ENCODE assay signal across 8 mouse cellular contexts in the genomic region with DNA sequence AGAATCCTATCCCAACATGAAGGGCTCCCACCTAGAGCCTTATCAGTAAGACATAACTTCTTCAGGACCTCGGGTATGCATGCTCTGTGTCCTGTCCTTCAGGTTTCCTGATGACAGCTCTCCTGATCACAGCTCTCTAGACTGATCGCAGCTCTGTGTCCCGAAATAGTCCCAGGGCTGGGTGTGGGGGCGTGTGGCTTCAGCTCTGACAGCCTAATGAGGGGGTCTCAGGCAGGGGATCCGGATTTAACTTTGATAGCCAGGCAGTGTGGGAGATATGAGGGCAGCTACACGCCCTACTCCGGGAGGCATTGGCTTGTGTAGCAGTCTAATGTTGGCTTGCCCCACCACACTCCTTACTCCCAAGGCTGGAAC. TPM values are rescaled to one million over a fixed set of nuclear protein-coding genes. Genes with fewer than 3 reads are reported as not detected.
DNase-seq lines count a peak whose midpoint lies in the region; ATAC-seq lines count a peak whose summit lies in the region.

No protein-coding gene starts in this region.

- no peaks in the 10 kb centered on the region for H3K36me3 ChIP-seq in lung, embryonic 16.5 days (ENCODE audit: control insufficient read depth, insufficient read depth, low read length)
- no peaks in the 10 kb centered on the region for H3K36me3 ChIP-seq in forebrain, embryonic 15.5 days
- H3K36me3 ChIP-seq in liver, embryonic 12.5 days = no peaks in the 10 kb centered on the region
- no peaks in the 10 kb centered on the region for H3K36me3 ChIP-seq in stomach, embryonic 14.5 days (ENCODE audit: control insufficient read depth, insufficient read depth, low read length)

- H3K27me3 ChIP-seq in lung, embryonic 16.5 days (ENCODE audit: control insufficient read depth, insufficient read depth, low read depth, low read length) = no peaks in the 10 kb centered on the region
- H3K27me3 ChIP-seq in forebrain, embryonic 15.5 days = no peaks in the 10 kb centered on the region; the same call in 1 of the 2 replicates
- H3K27me3 ChIP-seq in liver, embryonic 12.5 days (replicated peaks) = peaks cover 16% of the 10 kb centered on the region
- no peaks in the 10 kb centered on the region for H3K27me3 ChIP-seq in stomach, embryonic 14.5 days (ENCODE audit: control insufficient read depth, insufficient read depth, low read length)

- DNase-seq in lung, postnatal 25 days (ENCODE audit: low spot score) = no peak
- DNase-seq in cerebellum, adult 9-10 months = no peak
- DNase-seq in cerebellum, postnatal 14 days = no peak
- no peak for DNase-seq in frontal cortex, postnatal 14 days (ENCODE audit: low spot score in 2 of 2)

- peak overlapping the region; percentile 76 for H3K4me3 ChIP-seq in lung, embryonic 16.5 days (ENCODE audit: low read length)
- H3K4me3 ChIP-seq in forebrain, embryonic 15.5 days = peak overlapping the region; percentile 47
- H3K4me3 ChIP-seq in liver, embryonic 12.5 days = peak overlapping the region; percentile 62
- peak overlapping the region; percentile 48 for H3K4me3 ChIP-seq in stomach, embryonic 14.5 days (ENCODE audit: low read depth, low read length)

- peaks cover 12% of the 10 kb centered on the region for H3K4me1 ChIP-seq in lung, embryonic 16.5 days (replicated peaks; ENCODE audit: control insufficient read depth, insufficient read depth, low read length)
- peaks cover 5% of the 10 kb centered on the region; the same call in 1 of the 2 replicates for H3K4me1 ChIP-seq in forebrain, embryonic 15.5 days
- peaks cover 23% of the 10 kb centered on the region for H3K4me1 ChIP-seq in liver, embryonic 12.5 days
- no peaks in the 10 kb centered on the region for H3K4me1 ChIP-seq in stomach, embryonic 14.5 days (ENCODE audit: control insufficient read depth, insufficient read depth, low read length)

- H3K9ac ChIP-seq in lung, embryonic 16.5 days (ENCODE audit: low read length) = peak overlapping the region; percentile 77
- H3K9ac ChIP-seq in forebrain, embryonic 15.5 days (replicated peaks) = no peak overlapping the region
- peak overlapping the region; percentile 64 for H3K9ac ChIP-seq in liver, embryonic 12.5 days
- H3K9ac ChIP-seq in stomach, embryonic 14.5 days (replicated peaks; ENCODE audit: low read depth, low read length) = no peak overlapping the region; the same call in 1 of the 2 replicates

- peak; percentile 1; the same call in 1 of the 2 replicates for ATAC-seq in lung, embryonic 16.5 days (ENCODE audit: low read depth)
- ATAC-seq in forebrain, embryonic 15.5 days (replicated peaks) = no peak
- no peak; the same call in 1 of the 2 replicates for ATAC-seq in liver, embryonic 12.5 days
- no peak for ATAC-seq in stomach, embryonic 14.5 days (ENCODE audit: insufficient number of reproducible peaks, insufficient read depth, low FRiP score, low read depth)

- WGBS in lung, embryonic 16.5 days = 6% methylated on average over 7 of the region's 7 CpGs
- WGBS in forebrain, embryonic 15.5 days = 35% methylated on average over 7 of the region's 7 CpGs
- WGBS in liver, embryonic 12.5 days (ENCODE audit: insufficient replicate concordance) = 4% methylated on average over 7 of the region's 7 CpGs
- 14% methylated on average over 7 of the region's 7 CpGs for WGBS in stomach, embryonic 14.5 days

- H3K4me2 ChIP-seq in lung, embryonic 16.5 days (ENCODE audit: low read depth, low read length) = peak overlapping the region; percentile 94
- peak overlapping the region; percentile 68 for H3K4me2 ChIP-seq in forebrain, embryonic 15.5 days (replicated peaks)
- H3K4me2 ChIP-seq in liver, embryonic 12.5 days = peak overlapping the region; percentile 93
- peak overlapping the region; percentile 87 for H3K4me2 ChIP-seq in stomach, embryonic 14.5 days (replicated peaks; ENCODE audit: low read depth, low read length)

- no peaks in the 10 kb centered on the region for H3K9me3 ChIP-seq in lung, embryonic 16.5 days (ENCODE audit: control insufficient read depth, low read length)
- H3K9me3 ChIP-seq in forebrain, embryonic 15.5 days = no peaks in the 10 kb centered on the region
- no peaks in the 10 kb centered on the region for H3K9me3 ChIP-seq in liver, embryonic 12.5 days (replicated peaks)
- H3K9me3 ChIP-seq in stomach, embryonic 14.5 days (ENCODE audit: control insufficient read depth, low read depth, low read length) = no peaks in the 10 kb centered on the region

- H3K27ac ChIP-seq in lung, embryonic 16.5 days (ENCODE audit: low read length) = peak overlapping the region; percentile 69
- H3K27ac ChIP-seq in forebrain, embryonic 15.5 days (replicated peaks) = no peak overlapping the region
- H3K27ac ChIP-seq in liver, embryonic 12.5 days = no peak overlapping the region
- H3K27ac ChIP-seq in stomach, embryonic 14.5 days (ENCODE audit: low read length) = no peak overlapping the region; the same call in 1 of the 2 replicates

RNA-seq across cellular contexts. Expression of a gene that starts 0.8 kb away (rescaled TPM):
- polyA plus RNA-seq in lung, embryonic 16.5 days (2015; fragmentation: Nextera tagmentation; extraction: Ambion mirVana) = 78.8 and 89.6 TPM in 2 replicates
- polyA plus RNA-seq in forebrain, embryonic 15.5 days (2015; fragmentation: Nextera tagmentation; extraction: Ambion mirVana) = 41.4 and 42.5 TPM in 2 replicates
- polyA plus RNA-seq in liver, embryonic 12.5 days (2016; fragmentation: Nextera tagmentation; extraction: Ambion mirVana) = 12.6 and 13.2 TPM in 2 replicates
- polyA plus RNA-seq in stomach, embryonic 14.5 days (2014; fragmentation: Nextera tagmentation; extraction: Ambion mirVana) = 32.5 and 33.5 TPM in 2 replicates

RNA-seq across cellular contexts. Expression of a gene that starts 13.2 kb away (rescaled TPM):
- polyA plus RNA-seq in lung, embryonic 16.5 days (2015; fragmentation: Nextera tagmentation; extraction: Ambion mirVana) = 929 and 1,039 TPM in 2 replicates
- polyA plus RNA-seq in forebrain, embryonic 15.5 days (2015; fragmentation: Nextera tagmentation; extraction: Ambion mirVana) = 612 and 676 TPM in 2 replicates
- polyA plus RNA-seq in liver, embryonic 12.5 days (2016; fragmentation: Nextera tagmentation; extraction: Ambion mirVana) = 689 and 715 TPM in 2 replicates
- 1,306 and 1,470 TPM in 2 replicates for polyA plus RNA-seq in stomach, embryonic 14.5 days (2014; fragmentation: Nextera tagmentation; extraction: Ambion mirVana)

RNA-seq across cellular contexts. Expression of a gene that starts 13.2 kb away (rescaled TPM):
- 482 and 489 TPM in 2 replicates for polyA plus RNA-seq in lung, embryonic 16.5 days (2015; fragmentation: Nextera tagmentation; extraction: Ambion mirVana)
- polyA plus RNA-seq in forebrain, embryonic 15.5 days (2015; fragmentation: Nextera tagmentation; extraction: Ambion mirVana) = 417 and 444 TPM in 2 replicates
- polyA plus RNA-seq in liver, embryonic 12.5 days (2016; fragmentation: Nextera tagmentation; extraction: Ambion mirVana) = 296 and 311 TPM in 2 replicates
- 471 and 592 TPM in 2 replicates for polyA plus RNA-seq in stomach, embryonic 14.5 days (2014; fragmentation: Nextera tagmentation; extraction: Ambion mirVana)

RNA-seq across cellular contexts. Expression of a gene that starts 29.5 kb away (rescaled TPM):
- 46.1 and 48.3 TPM in 2 replicates for polyA plus RNA-seq in lung, embryonic 16.5 days (2015; fragmentation: Nextera tagmentation; extraction: Ambion mirVana)
- 12.8 and 14.0 TPM in 2 replicates for polyA plus RNA-seq in forebrain, embryonic 15.5 days (2015; fragmentation: Nextera tagmentation; extraction: Ambion mirVana)
- 17.3 and 21.0 TPM in 2 replicates for polyA plus RNA-seq in liver, embryonic 12.5 days (2016; fragmentation: Nextera tagmentation; extraction: Ambion mirVana)
- 22.5 and 25.1 TPM in 2 replicates for polyA plus RNA-seq in stomach, embryonic 14.5 days (2014; fragmentation: Nextera tagmentation; extraction: Ambion mirVana)

RNA-seq across cellular contexts. Expression of a gene that starts 31.8 kb away (rescaled TPM):
- polyA plus RNA-seq in lung, embryonic 16.5 days (2015; fragmentation: Nextera tagmentation; extraction: Ambion mirVana) = 63.4 and 67.1 TPM in 2 replicates
- 60.7 and 63.5 TPM in 2 replicates for polyA plus RNA-seq in forebrain, embryonic 15.5 days (2015; fragmentation: Nextera tagmentation; extraction: Ambion mirVana)
- polyA plus RNA-seq in liver, embryonic 12.5 days (2016; fragmentation: Nextera tagmentation; extraction: Ambion mirVana) = 22.2 and 24.1 TPM in 2 replicates
- polyA plus RNA-seq in stomach, embryonic 14.5 days (2014; fragmentation: Nextera tagmentation; extraction: Ambion mirVana) = 75.6 and 79.6 TPM in 2 replicates

Comparison
In these comparisons a context has a peak if more than half of its experiments do, and no peak if none do; other contexts are left out.
1. H3K9ac ChIP-seq: peak in lung, embryonic 16.5 days (single experiment) and liver, embryonic 12.5 days (single experiment); none in forebrain, embryonic 15.5 days (single experiment) and stomach, embryonic 14.5 days (single experiment).
2. Peak in every context shown above with its lines, with median percentiles within 50 percentile points of each other: H3K4me2 ChIP-seq and H3K4me3 ChIP-seq.